Mouse (Mus musculus): ENCODE data around the gene Lhb. TPM values are rescaled to one million over a fixed set of nuclear protein-coding genes. Genes with fewer than 3 reads are reported as not detected.

The Lhb gene
- polyA plus RNA-seq (2012; rRNA removed), result not detected in 2 replicates

DNA sequence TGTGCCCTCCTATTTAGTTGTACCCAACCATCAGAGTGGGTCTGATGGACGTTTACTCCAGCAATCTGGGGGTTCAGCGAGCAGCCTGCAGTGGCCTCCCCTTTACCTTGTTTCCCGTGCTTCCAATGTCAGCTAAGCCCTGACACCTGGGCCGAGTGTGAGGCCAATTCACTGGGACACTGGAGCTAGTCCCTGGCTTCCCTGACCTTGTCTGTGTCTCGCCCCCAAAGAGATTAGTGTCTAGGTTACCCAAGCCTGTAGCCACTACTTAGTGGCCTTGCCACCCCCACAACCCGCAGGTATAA lies at the start of gene Lhb:
TSS of gene Lhb (plus strand) at position 206 of the 305 bp plus-strand sequence.

DNA sequence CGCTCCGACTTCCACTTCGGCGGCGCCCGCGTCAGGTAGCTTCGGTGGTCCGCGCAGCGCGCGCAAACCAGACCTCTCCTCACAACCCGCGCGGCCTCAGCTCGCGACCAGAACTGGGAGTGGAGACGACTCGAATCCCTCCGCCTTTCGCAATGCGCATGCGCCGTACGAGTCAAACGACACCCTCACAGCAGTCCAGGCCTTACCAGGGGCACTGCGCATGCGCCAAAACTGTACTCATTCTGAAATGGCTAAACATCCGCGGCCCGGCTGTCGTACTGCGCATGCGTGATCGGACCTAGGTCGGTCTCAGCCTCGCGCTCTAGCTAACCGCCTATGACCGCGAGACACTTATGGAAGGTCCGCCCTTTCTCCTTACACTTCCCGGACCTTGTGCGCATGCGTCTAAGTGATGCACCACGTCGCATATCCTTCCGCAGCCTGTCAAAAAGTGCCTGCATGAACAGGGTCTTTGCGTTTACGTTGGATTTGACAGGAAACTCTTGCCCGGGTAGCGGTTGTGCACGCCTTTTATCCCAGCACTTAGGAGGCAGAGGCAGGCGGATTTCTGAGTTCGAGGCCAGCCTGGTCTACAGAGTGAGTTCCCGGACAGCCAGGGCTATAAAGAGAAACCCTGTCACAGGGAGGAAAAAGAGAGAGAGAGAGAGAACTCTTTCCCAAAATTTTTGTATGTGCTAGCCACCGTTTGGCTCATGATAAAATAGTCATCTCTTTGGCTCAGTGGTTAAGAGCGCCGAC lies 24.9 kb upstream of the Lhb start, which contains the start of gene Snrnp70:
TSS of gene Snrnp70 (minus strand) at position 165 of the 759 bp plus-strand sequence.

DNA sequence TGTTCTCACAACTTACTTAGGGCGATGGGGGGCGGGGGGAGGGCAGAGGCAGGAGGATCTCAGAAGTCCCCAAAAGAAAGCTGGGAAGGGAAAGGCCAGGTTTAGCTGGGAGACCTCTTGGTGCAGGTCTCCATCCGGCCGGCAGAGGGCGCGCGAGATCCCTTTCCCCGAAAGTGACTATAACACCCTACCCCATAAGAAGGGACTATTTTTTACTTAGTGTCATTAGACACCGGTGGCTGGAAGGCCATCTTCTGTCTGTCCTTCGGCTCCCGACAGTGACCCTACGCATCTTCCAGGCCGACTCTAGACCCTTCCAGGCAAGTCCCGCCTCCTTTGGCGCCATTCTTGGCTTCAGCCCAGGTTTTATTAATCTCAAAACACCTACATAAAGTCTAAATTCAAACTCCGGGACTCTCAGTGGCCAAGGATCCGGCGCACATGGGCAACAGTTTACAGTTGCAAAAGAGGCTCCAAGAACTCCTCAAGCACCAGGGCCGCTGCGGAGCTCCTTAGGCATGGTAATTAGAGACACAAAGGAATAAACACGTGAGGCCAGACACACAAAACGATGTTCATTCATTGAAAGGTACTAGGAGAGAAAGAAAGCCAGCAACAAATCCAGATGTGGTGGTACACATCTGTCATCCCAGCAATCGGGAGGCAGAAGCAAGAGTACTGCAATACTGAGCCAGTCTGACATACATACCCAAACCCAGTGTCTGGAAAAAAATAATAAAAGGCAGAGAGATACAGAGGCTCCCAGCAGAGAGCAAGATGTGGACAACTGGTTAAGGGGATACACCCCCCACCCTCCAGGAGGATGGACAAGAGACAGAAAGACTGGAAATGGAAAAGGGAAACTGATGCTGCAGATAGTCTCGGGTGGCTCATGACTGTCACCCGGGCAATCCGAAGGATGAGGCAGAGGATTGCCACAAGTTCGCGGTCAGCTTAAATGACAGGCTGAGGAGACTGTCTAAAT lies 15.2 kb upstream of the Lhb start, which contains the start of gene Kcna7:
TSS of gene Kcna7 (plus strand) at position 563 of the 985 bp plus-strand sequence.

DNA sequence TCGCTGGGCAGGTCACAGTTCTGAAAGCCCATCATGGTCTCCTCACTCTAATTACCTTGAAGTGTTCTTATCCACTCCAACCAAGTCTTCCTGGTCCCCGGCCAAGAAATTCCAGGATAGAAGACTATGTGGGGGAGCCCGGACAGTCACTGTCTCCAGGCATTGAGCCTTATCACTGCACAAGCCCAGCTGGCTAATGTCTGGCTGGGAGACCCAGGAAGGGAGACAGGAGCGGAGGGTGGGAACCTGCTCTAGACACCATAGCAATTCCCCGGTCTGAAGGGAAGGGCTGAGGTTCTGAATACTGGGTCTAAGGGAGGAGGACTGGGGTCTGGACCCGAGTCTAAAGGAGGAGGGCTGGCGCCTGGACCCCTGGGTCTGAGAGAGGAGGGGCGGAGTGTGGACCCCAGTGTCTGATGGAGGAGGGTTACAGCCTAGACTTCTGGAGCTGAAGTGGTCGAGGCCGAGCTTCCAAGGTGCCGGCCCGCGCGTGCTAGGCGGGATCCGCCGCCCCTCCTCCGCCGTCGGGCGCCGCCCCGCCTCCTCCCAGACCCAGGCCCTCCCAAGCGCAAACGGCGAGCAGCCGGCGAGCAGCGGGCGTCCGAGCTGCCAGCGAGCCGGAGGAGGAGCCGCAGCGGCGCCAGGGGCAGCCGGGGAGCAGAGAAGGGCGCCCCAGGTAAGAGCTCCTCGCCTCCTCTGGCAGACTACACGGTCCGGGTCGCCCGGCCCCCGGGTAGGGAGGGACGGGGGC lies 7.3 kb upstream of the Lhb start, which contains the start of gene Ntf5:
TSS of gene Ntf5 (plus strand) at position 583 of the 751 bp plus-strand sequence.

DNA sequence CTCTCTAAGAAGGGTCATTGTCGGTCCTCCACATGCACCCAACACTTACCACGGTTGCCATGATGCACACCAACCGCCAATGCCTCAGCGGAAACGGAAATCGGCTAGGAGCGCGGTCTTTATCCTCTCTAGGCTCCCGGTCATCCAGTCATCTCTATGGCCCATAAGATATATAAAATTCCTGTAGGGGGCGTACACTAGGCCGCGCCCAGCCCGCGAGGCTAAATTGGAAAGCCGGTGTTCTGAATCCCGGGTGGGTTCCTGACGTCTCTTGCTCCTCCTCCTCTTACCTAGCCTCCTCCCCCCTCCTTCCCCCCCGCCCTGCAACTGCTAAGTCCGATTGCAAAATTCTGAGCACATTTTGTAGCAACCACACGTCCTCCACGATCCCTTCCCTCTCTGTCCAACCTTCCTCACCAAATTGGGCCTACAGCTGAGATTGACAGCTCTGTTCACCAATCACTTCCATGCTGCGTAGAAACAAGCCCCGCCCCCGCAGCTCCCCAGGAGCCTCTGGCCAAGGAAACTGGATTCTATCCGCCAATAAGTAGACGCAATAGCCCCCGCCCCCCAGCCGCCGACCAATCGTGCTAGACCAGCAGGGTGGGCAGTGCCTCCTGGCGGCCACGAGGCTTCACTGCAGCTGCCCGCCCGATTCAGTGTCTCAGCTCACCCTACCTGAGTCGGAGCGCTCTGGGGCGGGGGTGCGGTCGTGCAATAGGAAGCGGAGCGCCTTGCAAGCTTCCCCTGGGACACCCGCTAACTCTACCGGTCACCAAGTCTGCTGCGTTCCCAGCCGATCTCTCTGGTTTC lies 13.8 kb downstream of the Lhb start, which contains the start of gene Gys1:
TSS of gene Gys1 (plus strand) at position 642 of the 813 bp plus-strand sequence.

DNA sequence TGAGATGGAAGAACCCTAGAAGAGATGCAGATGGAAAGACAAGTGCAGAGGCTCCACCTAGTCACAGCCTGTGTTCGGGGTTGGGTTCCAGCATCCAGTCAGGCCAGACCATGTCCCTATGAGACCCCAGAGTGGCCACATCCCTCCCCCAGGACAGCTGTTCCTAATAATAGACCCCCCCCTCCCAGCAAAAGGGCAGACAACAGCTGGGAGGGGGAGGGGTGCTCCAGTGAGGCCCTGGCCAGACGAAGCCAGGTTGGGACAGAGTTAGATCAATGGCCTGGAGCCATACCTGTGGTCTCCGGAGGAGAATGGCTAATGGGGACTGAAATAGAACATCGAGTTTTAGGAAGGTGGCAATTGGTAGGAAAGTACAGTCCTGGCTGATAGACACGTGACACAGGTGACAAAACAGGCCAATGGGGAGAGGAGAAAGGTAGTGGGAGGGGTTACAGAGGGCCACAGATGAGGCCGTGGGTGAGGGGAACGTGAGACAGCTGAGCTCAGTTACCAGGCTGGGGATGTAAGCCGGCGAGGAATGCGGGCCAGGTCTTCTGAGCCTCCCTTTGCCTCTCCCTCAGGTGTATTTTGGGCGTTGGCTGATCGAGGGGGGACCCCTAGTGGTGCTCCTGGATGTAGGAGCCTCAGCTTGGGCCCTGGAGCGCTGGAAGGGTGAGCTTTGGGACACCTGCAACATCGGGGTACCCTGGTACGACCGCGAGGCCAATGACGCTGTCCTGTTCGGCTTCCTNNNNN lies 17.1 kb downstream of the Lhb start, which contains the start of gene Ruvbl2:
TSS of gene Ruvbl2 (minus strand) at position 576 of the 756 bp plus-strand sequence.

DNA sequence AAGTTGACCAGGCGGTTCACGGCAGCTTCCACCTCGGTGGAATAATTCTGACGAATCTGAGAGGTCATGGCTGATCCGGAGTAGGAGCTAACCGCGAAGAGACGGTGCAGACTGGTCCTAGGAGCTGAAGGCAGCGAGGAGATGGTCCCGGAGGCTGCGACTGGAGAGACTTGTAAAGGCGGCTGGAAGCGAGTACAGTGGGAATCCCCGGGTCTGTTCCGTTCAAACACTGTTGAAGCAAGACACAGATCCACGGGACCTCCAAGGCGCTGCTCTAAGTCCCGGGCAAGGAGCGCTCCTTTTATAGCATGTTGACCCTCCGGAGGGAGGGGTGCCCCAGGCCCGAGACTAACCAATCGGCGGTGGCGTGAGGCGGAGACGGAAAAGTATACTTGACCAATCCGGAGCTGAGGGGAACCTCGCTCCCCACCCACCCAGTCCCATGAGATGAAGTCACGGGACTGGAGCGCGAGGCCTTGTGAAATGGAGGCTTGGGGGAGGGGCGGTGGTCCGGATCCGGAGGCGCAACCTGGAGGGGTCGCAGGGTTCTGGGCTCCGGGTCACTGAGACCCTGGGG lies 39.0 kb downstream of the Lhb start, which contains the start of gene Ftl1:
TSS of gene Ftl1 (minus strand) at position 321 of the 577 bp plus-strand sequence.

DNA sequence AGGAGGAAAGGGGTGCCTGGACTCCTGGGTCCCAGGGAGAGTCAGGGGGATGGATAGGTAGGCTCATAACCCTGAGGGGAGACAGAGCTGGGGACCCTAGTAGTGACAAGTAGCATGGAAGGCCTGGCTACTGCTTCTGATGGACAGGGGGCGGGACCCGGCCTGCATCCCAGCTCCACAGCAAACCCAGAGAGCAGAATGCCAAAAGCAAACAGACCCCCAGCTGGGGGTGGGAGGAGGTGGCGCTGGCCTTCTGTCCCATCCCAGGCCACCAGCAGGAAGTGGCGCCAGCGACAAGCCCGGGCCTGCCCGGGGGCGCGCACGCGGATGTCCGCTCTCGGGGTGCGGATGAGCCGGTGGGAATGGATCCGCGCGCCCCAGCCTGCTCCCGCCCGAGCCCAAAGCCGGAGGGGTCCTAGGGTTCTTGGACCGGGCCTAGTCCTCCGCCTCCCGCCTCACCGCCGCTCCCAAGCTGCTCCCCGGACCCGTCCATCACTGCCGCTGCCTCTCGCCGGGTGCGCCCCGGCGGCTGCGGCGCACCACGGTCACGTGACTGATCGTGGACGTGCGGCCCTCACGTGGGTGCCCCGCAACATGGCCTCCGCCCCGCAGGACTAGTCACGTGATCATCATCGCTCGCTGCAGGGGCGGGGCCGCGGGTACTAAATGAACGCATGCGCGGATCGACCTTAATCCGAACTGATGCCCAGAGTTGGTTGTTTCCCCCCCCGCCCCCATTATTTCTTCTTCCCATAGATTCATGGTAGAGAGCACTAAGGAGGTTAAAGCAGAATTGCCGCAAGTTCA lies 45.9 kb downstream of the Lhb start, which contains the start of gene Bax:
TSS of gene Bax (minus strand) at position 616 of the 807 bp plus-strand sequence.

Other genes with a start within 250 kb of the Lhb start
- not detected in 2 replicates for gene Gfy, start 241.3 kb upstream of the Lhb start, polyA plus RNA-seq (2012; rRNA removed)
- not detected in 2 replicates for gene Pth2, start 239.8 kb upstream of the Lhb start, polyA plus RNA-seq (2012; rRNA removed)
- 0.03 and 0.07 TPM in 2 replicates for gene Ccdc155, start 215.9 kb upstream of the Lhb start, polyA plus RNA-seq (2012; rRNA removed)
- gene Dkkl1, start 208.7 kb upstream of the Lhb start, polyA plus RNA-seq (2012; rRNA removed), result 1.0 and 1.5 TPM in 2 replicates
- 9.4 and 12.0 TPM in 2 replicates for gene Tead2, start 205.1 kb upstream of the Lhb start, polyA plus RNA-seq (2012; rRNA removed)
- 8.7 and 11.7 TPM in 2 replicates for gene Cd37, start 181.7 kb upstream of the Lhb start, polyA plus RNA-seq (2012; rRNA removed)
- 0.01 and 0.03 TPM in 2 replicates for gene Slc6a16, start 179.7 kb upstream of the Lhb start, polyA plus RNA-seq (2012; rRNA removed)
- not detected in 2 replicates for gene Slc6a21, start 143.3 kb upstream of the Lhb start, polyA plus RNA-seq (2012; rRNA removed)
- gene Trpm4, start 87.0 kb upstream of the Lhb start, polyA plus RNA-seq (2012; rRNA removed), result 0.95 and 1.2 TPM in 2 replicates
- gene Hrc, start 85.5 kb upstream of the Lhb start, polyA plus RNA-seq (2012; rRNA removed), result 0.06 and 0.76 TPM in 2 replicates
- 0.18 and 0.20 TPM in 2 replicates for gene Ppfia3, start 53.8 kb upstream of the Lhb start, polyA plus RNA-seq (2012; rRNA removed)
- gene Lin7b, start 50.2 kb upstream of the Lhb start, polyA plus RNA-seq (2012; rRNA removed), result 0.31 and 0.34 TPM in 2 replicates
- 208 and 214 TPM in 2 replicates for gene Snrnp70, start 25.1 kb upstream of the Lhb start, polyA plus RNA-seq (2012; rRNA removed)
- 0.01 TPM in 1 of 2 replicates, not detected in the other for gene Kcna7, start 15.2 kb upstream of the Lhb start, polyA plus RNA-seq (2012; rRNA removed)
- gene Ntf5, start 7.1 kb upstream of the Lhb start, polyA plus RNA-seq (2012; rRNA removed), result 0.17 and 0.23 TPM in 2 replicates
- 2.8 and 2.9 TPM in 2 replicates for gene Gys1, start 14.0 kb downstream of the Lhb start, polyA plus RNA-seq (2012; rRNA removed)
- gene Ruvbl2, start 17.3 kb downstream of the Lhb start, polyA plus RNA-seq (2012; rRNA removed), result 66.7 and 69.1 TPM in 2 replicates
- 1,332 and 1,795 TPM in 2 replicates for gene Ftl1, start 39.1 kb downstream of the Lhb start, polyA plus RNA-seq (2012; rRNA removed)
- gene Bax, start 46.1 kb downstream of the Lhb start, polyA plus RNA-seq (2012; rRNA removed), result 52.2 and 58.7 TPM in 2 replicates
- gene Tulp2, start 61.1 kb downstream of the Lhb start, polyA plus RNA-seq (2012; rRNA removed), result 0.18 and 0.29 TPM in 2 replicates
- 0.06 TPM in 1 of 2 replicates, not detected in the other for gene Gm45808, start 66.0 kb downstream of the Lhb start, polyA plus RNA-seq (2012; rRNA removed)
- gene Dhdh, start 68.0 kb downstream of the Lhb start, polyA plus RNA-seq (2012; rRNA removed), result 2.0 and 2.2 TPM in 2 replicates
- gene Nucb1, start 89.6 kb downstream of the Lhb start, polyA plus RNA-seq (2012; rRNA removed), result 55.1 and 58.3 TPM in 2 replicates
- gene Ppp1r15a, start 105.4 kb downstream of the Lhb start, polyA plus RNA-seq (2012; rRNA removed), result 112 and 129 TPM in 2 replicates
- 0.75 and 0.86 TPM in 2 replicates for gene Plekha4, start 105.5 kb downstream of the Lhb start, polyA plus RNA-seq (2012; rRNA removed)
- 1.1 and 1.7 TPM in 2 replicates for gene Hsd17b14, start 134.1 kb downstream of the Lhb start, polyA plus RNA-seq (2012; rRNA removed)
- 35.6 and 40.6 TPM in 2 replicates for gene Bcat2, start 149.3 kb downstream of the Lhb start, polyA plus RNA-seq (2012; rRNA removed)
- not detected in 2 replicates for gene Fgf21, start 194.7 kb downstream of the Lhb start, polyA plus RNA-seq (2012; rRNA removed)
- gene Fut1, start 196.5 kb downstream of the Lhb start, polyA plus RNA-seq (2012; rRNA removed), result 0.01 TPM in 1 of 2 replicates, not detected in the other
- gene Izumo1, start 201.0 kb downstream of the Lhb start, polyA plus RNA-seq (2012; rRNA removed), result 0.09 and 0.10 TPM in 2 replicates
- gene Rasip1, start 206.7 kb downstream of the Lhb start, polyA plus RNA-seq (2012; rRNA removed), result 2.0 and 2.2 TPM in 2 replicates
- gene Mamstr, start 219.2 kb downstream of the Lhb start, polyA plus RNA-seq (2012; rRNA removed), result 0.37 and 0.43 TPM in 2 replicates
- gene Fut2, start 245.6 kb downstream of the Lhb start, polyA plus RNA-seq (2012; rRNA removed), result not detected in 2 replicates

Measured in liver, embryonic 14 days (tissue).